Mouse (Mus musculus) c-Kit-negative CD71-positive TER-119-positive erythroid progenitor cells, embryonic 14.5 days (primary cell): ENCODE results near the gene Selenop.
"Not testable (repeated sequence)": the region's sequence is repeated elsewhere in the genome, so short reads cannot be mapped to it uniquely, and the experiment has no call there.

Source experiments
- DNase-seq: peaks from one replicate; pipeline ENCODE4 v3.0.0-alpha.2; 2013; ENCODE audit warnings: low read depth, low spot score

The Selenop gene

GRCm38 (mm10) chr15:3268247-3268646 is at the start of gene Selenop:
TSS of gene Selenop (plus strand) at chr15:3268547.
- no peak for DNase-seq

DNA sequence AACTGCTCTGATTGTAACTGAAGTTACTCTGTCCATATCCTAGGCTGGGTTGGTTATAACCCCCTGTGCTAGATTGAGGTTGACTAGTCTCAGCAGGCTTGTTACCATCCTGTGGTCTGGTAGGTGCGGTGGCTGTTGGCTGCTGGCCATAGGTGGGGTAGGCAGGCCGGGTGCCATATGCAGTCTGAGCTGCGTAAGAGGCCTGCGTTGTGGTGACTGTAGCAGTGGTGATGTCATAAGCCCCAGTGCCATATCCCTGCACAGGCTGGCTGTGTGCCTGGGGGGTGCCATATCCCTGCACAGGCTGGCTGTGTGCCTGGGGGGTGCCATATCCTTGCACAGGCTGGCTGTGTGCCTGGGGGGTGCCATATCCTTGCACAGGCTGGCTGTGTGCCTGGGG is 49.7 kb upstream of the Selenop start:
- DNase-seq = not testable (repeated sequence)

DNA sequence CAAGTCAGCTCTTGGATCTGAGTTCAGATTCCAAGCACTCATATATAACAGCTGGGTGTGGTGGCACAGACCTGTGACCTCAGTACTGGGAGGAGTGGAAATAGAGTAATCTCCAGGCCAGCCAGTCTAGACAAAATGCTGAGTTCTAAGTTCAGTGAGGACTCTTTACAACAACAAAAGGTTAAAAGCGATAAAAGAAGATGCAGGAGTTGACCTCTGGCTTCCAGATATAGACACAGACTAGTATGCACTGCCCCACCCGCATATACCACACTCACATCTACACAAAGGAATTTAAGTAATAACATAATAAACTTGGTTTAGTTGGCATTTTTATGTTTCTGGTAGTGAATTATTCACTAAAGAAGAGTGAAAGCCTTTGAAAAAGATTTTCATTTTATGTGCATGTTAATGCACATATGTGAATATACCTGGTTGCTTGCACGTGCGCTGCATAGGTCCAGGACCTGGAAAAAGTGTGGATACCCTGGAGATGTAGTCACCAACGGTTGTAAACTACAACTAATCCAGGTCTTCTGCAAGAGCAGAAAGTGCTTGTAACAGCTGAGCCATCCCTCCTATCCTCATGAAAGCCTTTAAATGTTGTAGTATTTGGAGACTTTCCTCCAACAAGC is 45.4 kb upstream of the Selenop start:
- DNase-seq = no peak

- DNase-seq = no peak
These were observed 41.8 kb upstream of the Selenop start for GRCm38 (mm10) chr15:3226573-3226972.

DNA sequence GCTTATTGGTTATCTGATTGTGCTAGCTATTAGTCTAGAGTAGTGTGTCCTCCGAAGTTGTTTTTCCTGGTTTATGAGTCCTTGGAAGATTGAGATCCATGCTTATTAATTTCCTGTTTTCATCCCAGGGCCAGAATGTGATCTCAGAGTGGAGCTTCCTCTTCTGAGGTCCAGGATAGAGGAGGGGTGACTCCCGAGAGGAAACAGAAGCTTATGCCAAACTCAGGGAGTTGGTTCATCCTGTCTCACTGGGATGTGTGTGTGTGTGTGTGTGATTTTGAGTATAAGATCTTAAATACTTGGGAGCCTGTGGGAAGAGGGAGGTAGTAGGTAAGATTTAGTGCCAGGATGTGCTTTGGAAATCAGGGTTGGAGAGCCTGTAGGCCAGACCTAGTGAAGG is 40.2 kb upstream of the Selenop start:
- DNase-seq = no peak

GRCm38 (mm10) chr15:3228990-3229389 is 39.4 kb upstream of the Selenop start:
- DNase-seq = no peak

- DNase-seq = no peak
These were observed 37.3 kb upstream of the Selenop start for GRCm38 (mm10) chr15:3231004-3231403.

DNA sequence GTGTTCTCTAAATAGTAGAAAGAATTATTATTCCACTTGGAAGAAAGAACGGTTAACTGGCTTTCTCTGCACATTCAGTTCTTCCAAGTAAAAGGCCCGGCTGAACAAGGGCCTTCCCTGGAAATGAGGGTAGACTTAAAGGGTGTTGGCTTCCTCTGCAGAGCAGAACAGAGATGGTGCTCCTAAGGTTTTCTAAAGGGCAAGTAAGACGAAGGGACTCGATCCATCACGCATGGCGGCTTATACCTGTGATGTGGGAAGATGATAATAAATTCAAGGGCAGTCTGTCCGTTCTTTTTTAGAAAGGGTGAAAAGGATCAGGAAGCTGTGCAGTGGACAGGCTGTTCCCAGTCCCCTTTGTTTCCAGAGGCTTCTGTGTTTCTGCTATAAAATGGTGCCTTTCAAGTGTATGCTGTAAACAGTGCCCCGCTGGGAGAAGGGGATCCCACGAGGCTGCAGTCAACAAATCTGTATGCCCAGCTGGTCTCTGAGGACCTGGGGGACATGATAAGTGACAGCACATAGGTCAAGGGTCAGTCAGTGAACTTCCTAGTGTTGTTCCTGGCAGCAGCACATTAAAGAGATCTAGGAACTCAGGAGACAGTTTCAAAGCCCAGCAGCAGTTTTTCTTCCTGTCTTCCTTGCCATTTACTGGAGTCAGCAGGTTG is 36.0 kb upstream of the Selenop start:
- DNase-seq = no peak

- DNase-seq = no peak
These were observed 34.4 kb upstream of the Selenop start for GRCm38 (mm10) chr15:3233837-3234551.

DNA sequence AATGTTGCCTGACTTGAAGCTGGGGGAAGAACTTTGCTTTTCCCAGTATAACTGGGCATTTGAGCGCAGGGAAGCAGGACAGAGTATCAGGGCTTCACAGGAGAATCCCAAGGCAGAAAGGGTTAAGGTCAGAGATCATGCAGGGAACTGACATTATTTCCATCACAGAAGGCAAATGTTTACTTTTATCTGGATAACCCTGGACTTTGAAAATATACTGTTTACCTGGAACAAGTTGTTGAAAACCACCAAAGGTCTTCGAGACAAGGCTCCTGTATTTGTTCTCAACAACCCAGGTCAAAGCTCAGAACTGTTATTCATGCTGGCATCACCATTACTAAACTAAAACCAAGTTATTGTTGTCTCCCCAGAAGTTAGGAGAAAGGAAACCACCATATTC is 32.0 kb upstream of the Selenop start:
- no peak for DNase-seq

DNA sequence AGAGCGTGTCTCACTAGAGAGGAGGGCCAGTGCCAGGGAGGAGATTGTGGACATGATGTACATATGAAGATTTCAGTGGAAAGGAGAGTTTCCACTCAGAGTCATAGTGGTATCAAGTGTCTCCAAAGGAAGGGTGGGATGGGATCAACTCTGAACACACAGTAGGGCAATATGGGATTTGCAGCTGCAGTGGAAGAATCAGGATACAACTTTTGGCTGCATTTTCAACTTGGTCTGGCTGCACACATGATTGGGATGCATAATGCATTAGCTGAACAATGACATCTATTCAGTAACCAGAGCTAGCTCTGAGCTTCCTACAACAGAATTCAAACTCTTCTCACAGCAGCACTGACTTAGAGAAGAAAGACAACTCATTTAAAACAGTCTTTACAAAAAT is 30.4 kb upstream of the Selenop start:
- DNase-seq = no peak

GRCm38 (mm10) chr15:3245036-3245435 is 23.3 kb upstream of the Selenop start:
- not testable (repeated sequence) for DNase-seq

GRCm38 (mm10) chr15:3250620-3251019 is 17.7 kb upstream of the Selenop start:
- no peak for DNase-seq

DNA sequence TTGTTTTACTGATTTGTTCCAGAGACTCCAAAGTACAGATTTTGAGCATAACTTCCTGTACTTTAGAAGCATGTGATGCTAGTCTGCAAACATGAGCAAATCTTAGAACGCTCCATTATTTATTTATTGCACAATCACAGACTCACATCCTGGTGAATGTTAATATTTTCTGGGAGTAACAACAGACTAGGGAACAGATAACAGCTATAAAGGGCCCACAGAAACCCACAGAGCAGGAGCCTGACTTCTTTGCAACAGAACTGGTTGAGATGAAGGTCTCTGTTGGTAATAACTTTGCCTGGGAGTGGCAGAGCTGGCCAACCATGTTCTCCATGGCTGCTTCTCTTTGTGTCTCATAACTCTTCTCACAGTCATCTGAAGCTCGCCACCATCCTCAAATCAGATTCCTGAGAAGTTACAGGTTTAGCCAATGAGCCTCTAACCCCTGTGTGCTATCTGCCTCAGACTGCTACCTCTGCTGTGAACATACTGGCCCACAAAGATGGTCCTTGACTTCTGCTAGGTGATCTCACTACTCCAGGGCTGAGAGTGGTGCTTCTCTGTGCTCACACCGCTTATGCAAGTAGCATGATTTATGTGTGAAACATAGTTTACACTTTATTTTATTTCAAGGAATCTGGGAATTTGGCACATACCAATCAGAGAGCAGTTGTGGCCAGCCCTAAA is 17.2 kb upstream of the Selenop start:
- DNase-seq = no peak

GRCm38 (mm10) chr15:3251718-3252067 is 16.7 kb upstream of the Selenop start:
- DNase-seq = no peak

GRCm38 (mm10) chr15:3259025-3259424 is 9.3 kb upstream of the Selenop start:
- no peak for DNase-seq

- DNase-seq = no peak
These were observed 8.0 kb upstream of the Selenop start for GRCm38 (mm10) chr15:3260309-3260708.

GRCm38 (mm10) chr15:3262883-3263282 is 5.5 kb upstream of the Selenop start:
- no peak for DNase-seq

- DNase-seq = no peak
These were observed 4.1 kb upstream of the Selenop start for GRCm38 (mm10) chr15:3264293-3264692.

DNA sequence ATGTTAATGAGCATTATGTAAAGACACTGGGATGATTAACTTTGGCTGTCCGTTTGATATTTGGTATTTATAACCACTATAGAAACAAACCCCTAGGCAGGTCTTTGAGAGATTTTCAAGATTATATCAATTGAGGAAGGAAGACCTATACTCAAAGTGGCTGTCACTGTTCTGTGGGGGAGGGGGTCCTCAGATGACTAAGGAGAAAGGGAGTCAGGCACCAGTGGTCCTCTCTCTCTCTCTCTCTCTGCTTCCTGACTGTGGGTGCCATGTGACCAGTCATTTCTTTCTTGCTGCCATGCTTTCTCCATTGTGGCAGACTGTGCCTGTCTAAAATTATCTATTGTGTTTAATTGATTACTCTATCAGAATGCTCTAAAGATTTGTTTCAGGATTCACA is 3.5 kb upstream of the Selenop start:
- no peak for DNase-seq

GRCm38 (mm10) chr15:3269496-3269895 is 1.1 kb downstream of the Selenop start:
- no peak for DNase-seq

DNA sequence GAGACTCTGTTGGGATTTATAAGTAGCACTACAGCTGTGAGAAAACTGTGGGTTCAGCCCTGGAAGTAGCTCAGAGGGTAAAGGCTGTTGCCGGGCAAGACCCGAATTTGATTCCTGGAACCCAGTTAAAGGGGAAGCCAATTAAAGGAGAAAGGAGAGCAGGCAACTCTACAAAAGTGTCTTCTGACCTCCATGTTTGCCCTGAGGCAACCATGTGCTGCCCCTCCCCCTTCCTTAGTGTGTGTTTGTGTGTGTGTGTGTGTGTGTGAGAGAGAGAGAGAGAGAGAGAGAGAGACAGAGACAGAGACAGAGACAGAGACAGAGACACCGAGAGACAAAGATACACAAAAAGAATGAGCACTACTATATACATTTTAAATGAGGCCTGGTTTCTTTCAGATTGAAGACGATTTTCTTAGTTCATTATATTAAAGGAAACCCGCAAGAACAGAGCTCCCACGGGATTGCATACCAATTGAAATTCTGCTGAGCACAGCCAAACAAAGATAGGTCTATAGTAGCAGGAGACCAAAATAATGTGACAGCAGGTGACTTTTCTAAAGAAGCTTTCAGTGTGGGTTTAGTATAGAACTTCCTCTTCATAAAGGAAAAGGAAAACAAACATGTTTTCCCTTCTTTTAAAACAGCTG is 1.8 kb downstream of the Selenop start:
- DNase-seq = no peak
